Mouse (Mus musculus) neural tube, embryonic 11.5 days (tissue): ENCODE results near the gene Pnkp. TPM values are rescaled to one million over a fixed set of nuclear protein-coding genes. Genes with fewer than 3 reads are reported as not detected.

Source experiments
- ATAC-seq: fragments of 200-750 bp; cut with Nextera tagmentation; 2 replicates; pipeline ENCODE4 v1.8.0; 2017; ENCODE audit warnings: moderate number of reproducible peaks, mild to moderate bottlenecking, moderate TSS enrichment, moderate library complexity; ENCODE audit not compliant: insufficient read depth, low FRiP score, low TSS enrichment
- DNase-seq: peaks from one replicate; pipeline ENCODE4 v3.0.0-alpha.2; 2015; ENCODE audit warnings: low spot score
- H3K27ac ChIP-seq: fragments of 300-500 bp; sonication (generic); 2 replicates; pipeline ENCODE4 v1.5.1; 2014; ENCODE audit warnings: low read depth, mild to moderate bottlenecking, low read length
- H3K27me3 ChIP-seq: fragments of 300-500 bp; sonication (generic); 2 replicates; pipeline ENCODE4 v1.6.1; 2014; ENCODE audit warnings: mild to moderate bottlenecking, low read length, mixed read lengths; ENCODE audit not compliant: control insufficient read depth, insufficient read depth
- H3K36me3 ChIP-seq: fragments of 300-500 bp; sonication (generic); 2 replicates; pipeline ENCODE4 v1.6.1; 2014; ENCODE audit warnings: mild to moderate bottlenecking, low read length, moderate library complexity, mixed read lengths; ENCODE audit not compliant: control insufficient read depth, insufficient read depth
- H3K4me1 ChIP-seq: fragments of 300-500 bp; sonication (generic); 2 replicates; pipeline ENCODE4 v1.6.1; 2014; ENCODE audit warnings: low read length, mixed read lengths; ENCODE audit not compliant: control insufficient read depth, insufficient read depth
- H3K4me2 ChIP-seq: fragments of 300-500 bp; sonication (generic); 2 replicates; pipeline ENCODE4 v1.6.1; 2014; ENCODE audit warnings: low read depth, mild to moderate bottlenecking, moderate library complexity
- H3K4me3 ChIP-seq: fragments of 300-500 bp; sonication (generic); 2 replicates; pipeline ENCODE4 v1.5.1; 2014; ENCODE audit warnings: low read depth, low read length
- H3K9ac ChIP-seq: fragments of 300-500 bp; sonication (generic); 2 replicates; pipeline ENCODE4 v1.6.1; 2014; ENCODE audit warnings: mild to moderate bottlenecking, low read length
- H3K9me3 ChIP-seq: fragments of 300-500 bp; sonication (generic); 2 replicates; pipeline ENCODE4 v1.6.1; 2016; ENCODE audit warnings: low read length; ENCODE audit not compliant: control insufficient read depth
- WGBS: fragments of 180-500 bp; shearing (Covaris S2); extraction: QIAGEN DNeasy Blood & Tissue Kit; methylation state at CpG from one replicate; pipeline ENCODE4 v1.1.7; 2014; 5-methylcytosine and 5-hydroxymethylcytosine counted together
- polyA plus RNA-seq: library from polyadenylated mRNA; unstranded; fragments of >200 nt; fragmentation: Nextera tagmentation; extraction: Ambion mirVana; gene quantifications from 2 replicates; pipeline ENCODE4 v1.2.1, GENCODE M21; 2014

Pnkp gene
- 30.2 and 30.6 TPM in 2 replicates for polyA plus RNA-seq

DNA sequence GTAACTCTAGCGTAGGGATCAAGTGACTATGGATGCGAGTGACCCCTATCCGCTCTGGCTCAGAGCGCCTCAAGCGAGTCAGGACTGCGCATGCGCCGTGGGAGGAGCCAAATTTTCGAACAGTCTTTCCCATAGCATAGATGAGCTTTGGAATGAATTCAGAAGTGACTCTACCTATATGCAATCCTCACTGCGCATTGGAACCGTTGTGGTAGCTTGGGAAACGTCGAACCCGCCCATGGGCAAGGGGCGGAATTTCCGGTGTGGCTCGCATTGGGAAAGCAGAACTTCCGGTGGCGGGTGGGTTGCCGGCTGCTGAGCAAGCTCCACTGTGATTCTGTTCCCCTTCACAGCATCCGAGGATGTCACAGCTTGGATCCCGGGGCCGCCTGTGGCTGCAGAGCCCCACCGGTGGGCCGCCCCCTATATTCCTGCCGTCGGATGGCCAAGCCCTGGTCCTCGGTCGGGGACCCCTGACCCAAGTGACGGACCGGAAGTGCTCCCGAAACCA is at the start of gene Pnkp:
Pnkp (plus strand) TSS at position 98 of the 511 bp plus-strand sequence.
- no peaks in the 10 kb centered on the region for H3K27me3 ChIP-seq
- H3K27ac ChIP-seq, result peak within 1 kb of the TSS; percentile 84
- H3K36me3 ChIP-seq, result peaks cover 4% of the 10 kb centered on the region
- peak within 1 kb of the TSS; percentile 76 for H3K9ac ChIP-seq
- ATAC-seq (peak; percentile 32; the same call in 1 of the 2 replicates), DNase-seq (peak; percentile 89)
- under 1% methylated on average over 32 of the region's 32 CpGs for WGBS
- peak within 1 kb of the TSS; percentile 70 for H3K4me3 ChIP-seq
- no peaks in the 10 kb centered on the region for H3K9me3 ChIP-seq
- H3K4me2 ChIP-seq, result peak within 1 kb of the TSS; percentile 73
- peaks cover 29% of the 10 kb centered on the region for H3K4me1 ChIP-seq

GRCm38 (mm10) chr7:44808927-44809326 is 48.0 kb upstream of the Pnkp start:
- Histone ChIP-seq H3K9me3 (no peaks in the 10 kb centered on the region), H3K27me3 (no peaks in the 10 kb centered on the region), H3K4me1 (no peaks in the 10 kb centered on the region), H3K4me3 (no peak overlapping the region), H3K4me2 (no peak overlapping the region), H3K27ac (no peak overlapping the region), H3K36me3 (0 out of 2 replicates have a peak, but pooled peaks cover 3% of the 10 kb centered on the region), H3K9ac (no peak overlapping the region)
- 85% methylated on average over 2 of the region's 2 CpGs for WGBS
- DNase-seq (no peak), ATAC-seq (no peak)

DNA sequence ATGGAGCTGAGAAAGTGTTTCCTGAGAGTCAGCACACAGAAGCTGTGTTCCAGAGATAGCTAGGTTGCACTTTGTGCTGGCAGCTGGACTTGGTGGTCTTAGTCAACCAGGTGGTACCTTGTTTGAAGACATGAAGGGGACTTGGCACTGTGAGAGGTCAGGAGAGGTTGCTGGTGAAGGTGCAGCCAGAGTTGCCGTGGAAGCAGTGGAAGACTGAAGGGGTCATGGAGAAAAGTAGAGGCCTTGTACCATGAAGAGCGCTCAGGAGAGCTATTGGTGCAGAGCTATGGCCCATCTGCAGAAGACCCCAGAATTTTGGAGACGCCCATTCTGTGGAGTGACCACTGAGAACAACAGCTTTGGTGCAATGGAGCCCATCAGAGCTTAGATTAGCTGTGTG is 47.5 kb upstream of the Pnkp start:
- ATAC-seq (no peak), DNase-seq (no peak)
- Histone ChIP-seq H3K4me2 (no peak overlapping the region), H3K9me3 (no peaks in the 10 kb centered on the region), H3K4me1 (no peaks in the 10 kb centered on the region), H3K4me3 (no peak overlapping the region), H3K27ac (no peak overlapping the region), H3K27me3 (no peaks in the 10 kb centered on the region), H3K9ac (no peak overlapping the region), H3K36me3 (0 out of 2 replicates have a peak, but pooled peaks cover 3% of the 10 kb centered on the region)
- WGBS, result 95% methylated on average over 3 of the region's 3 CpGs

- Histone ChIP-seq H3K4me2 (no peak overlapping the region), H3K9me3 (no peaks in the 10 kb centered on the region), H3K27ac (no peak overlapping the region), H3K4me3 (no peak overlapping the region), H3K36me3 (0 out of 2 replicates have a peak, but pooled peaks cover 3% of the 10 kb centered on the region), H3K4me1 (peaks cover 5% of the 10 kb centered on the region), H3K27me3 (no peaks in the 10 kb centered on the region), H3K9ac (no peak overlapping the region)
- no peak for ATAC-seq
- 79% methylated on average over 4 of the region's 4 CpGs for WGBS
- no peak for DNase-seq
Observed at GRCm38 (mm10) chr7:44810365-44810764, 46.6 kb upstream of the Pnkp start.

DNA sequence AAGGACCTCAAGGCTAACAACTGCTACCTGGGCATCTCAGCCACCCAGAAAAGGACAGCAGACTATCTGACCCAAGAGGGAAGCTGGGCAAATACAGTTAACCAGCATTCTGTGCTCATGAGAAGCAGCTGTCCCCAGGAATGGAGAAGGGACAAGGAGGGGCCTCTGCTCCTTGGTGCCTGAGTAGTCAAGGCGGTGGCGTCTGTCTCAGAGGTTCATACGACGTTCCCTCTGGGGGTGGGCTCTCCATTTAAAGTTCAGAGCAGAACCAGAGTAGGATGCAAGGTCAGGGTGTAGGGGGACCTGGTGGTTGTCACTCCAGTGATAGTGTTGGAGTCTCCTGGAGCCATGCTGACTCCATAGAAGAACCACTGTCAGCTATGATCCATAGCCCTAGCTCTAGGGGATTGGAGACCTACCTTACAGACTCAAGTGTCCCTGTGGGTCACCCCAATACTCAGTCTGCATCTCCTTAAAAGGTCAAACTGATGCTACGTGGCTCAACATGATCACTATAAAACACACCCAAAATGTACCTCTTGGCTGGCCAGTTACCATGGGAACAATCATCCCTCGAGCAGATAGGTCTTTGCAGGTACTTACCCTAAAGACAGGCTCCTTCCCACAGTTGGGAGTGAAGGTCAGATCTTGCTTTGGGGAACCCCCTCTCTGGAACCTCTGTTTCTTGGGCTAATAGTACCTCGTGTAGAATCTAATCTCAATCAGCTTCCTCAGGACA is 46.0 kb upstream of the Pnkp start:
- ATAC-seq, result no peak
- DNase-seq, result no peak
- Histone ChIP-seq H3K4me3 (no peak overlapping the region), H3K4me2 (no peak overlapping the region), H3K4me1 (peaks cover 5% of the 10 kb centered on the region), H3K36me3 (0 out of 2 replicates have a peak, but pooled peaks cover 3% of the 10 kb centered on the region), H3K27me3 (no peaks in the 10 kb centered on the region), H3K27ac (no peak overlapping the region), H3K9ac (no peak overlapping the region), H3K9me3 (no peaks in the 10 kb centered on the region)
- WGBS, result 89% methylated on average over 7 of the region's 7 CpGs

DNA sequence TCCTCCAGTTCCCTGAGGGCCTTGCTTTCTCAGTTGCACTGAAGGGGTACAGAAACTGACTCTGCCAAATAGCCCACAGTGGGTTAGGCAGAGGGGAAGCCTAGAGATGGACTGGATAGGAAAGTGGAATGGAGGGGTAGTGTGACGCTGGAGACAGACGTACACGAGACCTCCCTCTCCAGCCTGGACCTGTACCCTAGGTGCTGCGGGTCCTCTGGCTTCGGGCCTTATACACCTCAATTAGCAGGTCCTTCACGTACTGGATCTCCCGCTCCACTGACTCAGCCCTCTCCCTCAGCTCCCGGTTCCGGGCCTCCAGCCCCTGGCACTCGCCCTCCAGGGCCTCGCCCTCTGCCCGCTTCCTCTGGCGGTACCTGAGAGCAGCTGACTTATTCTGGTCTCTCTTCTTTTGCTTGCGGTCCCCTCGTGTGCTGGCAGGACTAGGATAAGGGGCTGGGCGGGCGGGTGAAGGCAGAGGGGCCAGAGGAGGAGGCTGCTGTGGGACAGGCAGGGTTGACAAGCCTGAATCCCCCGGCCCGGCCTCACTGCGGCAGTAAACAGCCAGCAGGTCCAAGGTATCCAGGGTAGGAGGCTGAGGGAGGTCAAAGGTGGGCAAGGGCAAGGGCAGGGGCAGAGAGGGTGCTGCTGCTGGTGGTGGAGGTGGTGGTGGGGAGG is 44.2 kb upstream of the Pnkp start:
- H3K4me2 ChIP-seq, result no peak overlapping the region
- H3K4me1 ChIP-seq, result peaks cover 11% of the 10 kb centered on the region
- no peak for ATAC-seq
- no peak overlapping the region for H3K27ac ChIP-seq
- H3K9me3 ChIP-seq, result no peaks in the 10 kb centered on the region
- H3K9ac ChIP-seq, result no peak overlapping the region
- no peak for DNase-seq
- H3K27me3 ChIP-seq, result no peaks in the 10 kb centered on the region
- H3K4me3 ChIP-seq, result no peak overlapping the region
- H3K36me3 ChIP-seq, result 0 out of 2 replicates have a peak, but pooled peaks cover 3% of the 10 kb centered on the region
- WGBS, result 91% methylated on average over 20 of the region's 20 CpGs

- Histone ChIP-seq H3K9ac (no peak overlapping the region), H3K27me3 (no peaks in the 10 kb centered on the region), H3K4me1 (peaks cover 20% of the 10 kb centered on the region), H3K36me3 (0 out of 2 replicates have a peak, but pooled peaks cover 3% of the 10 kb centered on the region), H3K4me2 (no peak overlapping the region), H3K27ac (no peak overlapping the region), H3K9me3 (no peaks in the 10 kb centered on the region), H3K4me3 (no peak overlapping the region)
- no peak for DNase-seq
- no peak for ATAC-seq
- 88% methylated on average over 3 of the region's 3 CpGs for WGBS
Observed at GRCm38 (mm10) chr7:44813985-44814384, 43.0 kb upstream of the Pnkp start.

- H3K27ac ChIP-seq, result no peak overlapping the region
Observed at GRCm38 (mm10) chr7:44814423-44814822, 42.5 kb upstream of the Pnkp start.

More at GRCm38 (mm10) chr7:44814423-44814822, 42.5 kb upstream of the Pnkp start:
- H3K4me1 ChIP-seq, result peaks cover 22% of the 10 kb centered on the region
- H3K36me3 ChIP-seq, result 0 out of 2 replicates have a peak, but pooled peaks cover 3% of the 10 kb centered on the region
- H3K9ac ChIP-seq, result no peak overlapping the region
- WGBS, result 87% methylated on average over 4 of the region's 4 CpGs
- ATAC-seq (no peak), DNase-seq (no peak)
- no peak overlapping the region for H3K4me2 ChIP-seq
- H3K9me3 ChIP-seq, result no peaks in the 10 kb centered on the region
- H3K4me3 ChIP-seq, result no peak overlapping the region
- no peaks in the 10 kb centered on the region for H3K27me3 ChIP-seq
